Mouse (Mus musculus) C2C12 (cell line): ENCODE results near the gene Cnot11. TPM values are rescaled to one million over a fixed set of nuclear protein-coding genes. Genes with fewer than 3 reads are reported as not detected.

ENCODE experiments used
- H3K27me3 ChIP-seq: one replicate; pipeline ENCODE4 v1.6.1; 2011; ENCODE audit not compliant: control insufficient read depth, insufficient read depth, insufficient read length
- H3K36me3 ChIP-seq: one replicate; pipeline ENCODE4 v1.6.1; 2011; ENCODE audit not compliant: control insufficient read depth, insufficient read depth
- H3K4me3 ChIP-seq: one replicate; pipeline ENCODE4 v1.5.1; 2011; ENCODE audit warnings: mild to moderate bottlenecking, control low read depth; ENCODE audit not compliant: poor library complexity, insufficient read depth, severe bottlenecking
- H3K79me2 ChIP-seq: one replicate; pipeline ENCODE4 v1.6.1; 2011; ENCODE audit not compliant: control insufficient read depth, insufficient read depth
- H3K79me3 ChIP-seq: one replicate; pipeline ENCODE4 v1.6.1; 2011; ENCODE audit warnings: low read depth, control low read depth
- H3ac ChIP-seq: one replicate; pipeline ENCODE3; 2011; ENCODE audit warnings: low read depth; ENCODE audit not compliant: control insufficient read depth, insufficient read length
- CEBPB ChIP-seq: IDR thresholded peaks from one replicate; pipeline ENCODE4 v1.6.1; 2011; ENCODE audit warnings: low read depth, mild to moderate bottlenecking, control low read depth, moderate library complexity
- CTCF ChIP-seq: IDR thresholded peaks from one replicate; pipeline ENCODE4 v1.5.1; 2011; ENCODE audit not compliant: control insufficient read depth, insufficient read depth, insufficient read length
- FOSL1 ChIP-seq: IDR thresholded peaks from one replicate; pipeline ENCODE4 v1.8.0; 2011; ENCODE audit warnings: mild to moderate bottlenecking, low read length; ENCODE audit not compliant: poor library complexity, insufficient read depth, severe bottlenecking
- MAX ChIP-seq: IDR thresholded peaks from one replicate; pipeline ENCODE4 v1.6.1; 2011; ENCODE audit warnings: mild to moderate bottlenecking, control low read depth
- MYOD1 ChIP-seq: IDR thresholded peaks from one replicate; pipeline ENCODE4 v1.6.1; 2011; ENCODE audit warnings: low read depth; ENCODE audit not compliant: control insufficient read depth, insufficient read length
- MYOG ChIP-seq: IDR thresholded peaks from one replicate; pipeline ENCODE4 v1.6.1; 2011; ENCODE audit not compliant: control insufficient read depth, insufficient read length; ENCODE audit errors: extremely low read depth
- USF1 ChIP-seq: IDR thresholded peaks from one replicate; pipeline ENCODE4 v1.6.1; 2011; ENCODE audit warnings: low read depth, mild to moderate bottlenecking, control low read depth, moderate library complexity
- polyA plus RNA-seq: library from polyadenylated mRNA; unstranded; fragments of >200 nt; fragmentation: generic; extraction: Trizol; gene quantifications from one replicate; pipeline ENCODE4 v1.2.1, GENCODE M21; 2012; ENCODE audit warnings: missing spikeins

Gene Cnot11
- polyA plus RNA-seq, 1 experiment = 20.4 TPM

- Histone ChIP-seq H3K79me3 (peaks cover 23% of the 10 kb centered on the region), H3K4me3 (peak overlapping the region; percentile 89), H3K36me3 (peaks cover 38% of the 10 kb centered on the region), H3ac (peak overlapping the region; percentile 52), H3K27me3 (no peaks in the 10 kb centered on the region), H3K79me2 (peaks cover 36% of the 10 kb centered on the region)
- TF ChIP-seq MAX = no peak
These were observed 1.9 kb downstream of the Cnot11 start for GRCm38 (mm10) chr1:39536701-39537100.

DNA sequence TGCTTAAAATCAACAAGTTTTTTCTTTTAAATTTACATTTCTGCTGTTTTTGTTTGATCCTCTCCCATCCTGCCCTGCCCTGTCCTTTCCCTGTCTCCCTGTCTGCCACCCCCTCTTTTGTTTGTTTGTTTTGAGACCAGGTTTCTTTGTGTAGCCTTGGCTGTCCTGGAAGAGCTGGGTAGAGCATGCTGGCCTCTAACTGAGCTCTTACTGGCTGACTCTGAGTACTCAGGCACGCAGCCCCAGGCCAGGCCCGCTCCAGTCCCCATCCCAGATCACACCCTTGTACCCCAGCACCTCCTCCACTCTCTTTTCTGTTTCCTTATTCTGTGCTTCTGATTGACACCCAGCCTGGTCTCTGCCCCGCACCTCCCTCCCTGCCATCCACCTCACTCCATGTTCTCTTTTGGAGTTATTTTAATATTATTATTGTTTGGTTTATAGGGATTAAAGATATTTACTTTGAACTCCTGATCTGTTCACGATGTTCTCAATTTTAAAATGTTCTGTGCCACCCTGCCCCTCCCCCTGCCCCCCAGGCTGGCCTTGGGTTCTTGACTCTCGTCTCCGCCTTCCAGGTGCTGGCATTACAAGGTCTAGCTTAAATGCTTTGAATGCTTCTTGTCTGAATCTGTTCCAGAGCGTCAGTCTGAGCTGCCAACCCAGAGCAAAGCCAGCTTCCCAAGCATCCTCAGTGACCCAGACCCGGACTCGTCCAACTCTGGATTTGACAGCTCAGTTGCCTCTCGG lies 3.0 kb downstream of the Cnot11 start:
- H3K79me3 ChIP-seq = peaks cover 23% of the 10 kb centered on the region
- H3ac ChIP-seq = no peak overlapping the region
- H3K79me2 ChIP-seq = peaks cover 36% of the 10 kb centered on the region
- H3K4me3 ChIP-seq = no peak overlapping the region
- no peaks in the 10 kb centered on the region for H3K27me3 ChIP-seq
- peaks cover 49% of the 10 kb centered on the region for H3K36me3 ChIP-seq
- TF ChIP-seq CEBPB (no peak), USF1 (no peak), FOSL1 (no peak), MYOD1 (no peak), MAX (no peak), MYOG (no peak), CTCF (no peak)

DNA sequence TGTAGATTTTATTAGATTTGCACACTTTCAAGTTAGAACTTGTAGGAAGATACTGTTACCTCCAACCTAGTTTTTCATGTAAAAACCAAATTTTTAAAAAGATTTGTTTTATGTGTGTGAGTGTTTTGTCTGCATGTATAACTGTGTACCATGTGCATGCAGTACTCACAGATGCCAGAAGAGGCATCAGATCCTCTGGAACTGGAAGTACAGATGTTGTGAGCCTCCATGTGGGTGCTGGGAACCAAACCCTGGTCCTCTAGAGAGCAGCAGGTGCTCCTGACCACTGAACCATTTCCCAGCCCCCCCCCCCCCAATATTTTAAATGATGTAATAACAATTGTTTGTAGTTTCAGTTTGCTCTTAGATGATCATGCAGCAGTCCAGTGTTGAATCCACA lies 5.8 kb downstream of the Cnot11 start:
- Histone ChIP-seq H3K79me3 (peaks cover 23% of the 10 kb centered on the region), H3ac (no peak overlapping the region), H3K4me3 (no peak overlapping the region), H3K36me3 (peaks cover 76% of the 10 kb centered on the region), H3K27me3 (no peaks in the 10 kb centered on the region), H3K79me2 (peaks cover 36% of the 10 kb centered on the region)
- no peak for TF ChIP-seq USF1
- no peak for TF ChIP-seq FOSL1
- TF ChIP-seq CTCF = no peak
- no peak for TF ChIP-seq MYOD1
- TF ChIP-seq MYOG = no peak
- no peak for TF ChIP-seq MAX
- TF ChIP-seq CEBPB = no peak

DNA sequence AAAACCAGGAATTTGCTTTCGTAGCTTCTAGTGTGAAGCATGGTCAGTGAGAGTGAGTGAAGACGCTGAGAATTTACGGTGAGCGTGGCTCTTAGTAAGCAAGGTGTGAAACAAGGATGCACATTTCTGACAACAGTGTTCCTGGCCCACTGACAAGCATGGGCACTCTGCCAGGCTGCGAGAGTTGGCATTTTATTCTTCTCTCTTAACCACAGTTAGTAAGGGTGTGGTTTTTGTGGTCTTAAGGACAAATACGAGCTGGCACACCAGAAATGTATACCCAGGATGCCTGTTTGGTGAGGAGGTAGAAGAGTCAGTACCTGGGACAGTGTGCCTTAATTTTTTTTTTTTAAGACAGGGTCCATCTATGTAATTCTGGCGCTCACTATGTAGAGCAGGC lies 10.8 kb downstream of the Cnot11 start:
- Histone ChIP-seq H3K27me3 (no peaks in the 10 kb centered on the region), H3ac (no peak overlapping the region), H3K79me3 (no peaks in the 10 kb centered on the region), H3K36me3 (peaks cover 89% of the 10 kb centered on the region), H3K79me2 (no peaks in the 10 kb centered on the region), H3K4me3 (no peak overlapping the region)
- TF ChIP-seq CEBPB (no peak), MYOG (no peak), USF1 (no peak), FOSL1 (no peak), CTCF (no peak), MYOD1 (no peak), MAX (no peak)

GRCm38 (mm10) chr1:39546160-39546866 lies 11.5 kb downstream of the Cnot11 start:
- no peaks in the 10 kb centered on the region for H3K27me3 ChIP-seq
- no peak for TF ChIP-seq USF1
- no peaks in the 10 kb centered on the region for H3K79me2 ChIP-seq
- H3K4me3 ChIP-seq = no peak overlapping the region
- H3K79me3 ChIP-seq = no peaks in the 10 kb centered on the region
- H3ac ChIP-seq = no peak overlapping the region
- peaks cover 86% of the 10 kb centered on the region for H3K36me3 ChIP-seq

- Histone ChIP-seq H3K79me2 (no peaks in the 10 kb centered on the region), H3K36me3 (peaks cover 84% of the 10 kb centered on the region), H3K4me3 (no peak overlapping the region), H3K79me3 (no peaks in the 10 kb centered on the region), H3ac (no peak overlapping the region), H3K27me3 (no peaks in the 10 kb centered on the region)
- TF ChIP-seq MYOG (no peak), CTCF (no peak), MYOD1 (no peak), USF1 (no peak), MAX (no peak), CEBPB (no peak)
These were observed 12.4 kb downstream of the Cnot11 start for GRCm38 (mm10) chr1:39547238-39547637.
